Mouse (Mus musculus): ENCODE data around the gene Tmem50a. TPM values are rescaled to one million over a fixed set of nuclear protein-coding genes. Genes with fewer than 3 reads are reported as not detected.

The Tmem50a gene
- total and polyA plus RNA-seq, 2 experiments from 2014 or later: 206 to 262 TPM

DNA sequence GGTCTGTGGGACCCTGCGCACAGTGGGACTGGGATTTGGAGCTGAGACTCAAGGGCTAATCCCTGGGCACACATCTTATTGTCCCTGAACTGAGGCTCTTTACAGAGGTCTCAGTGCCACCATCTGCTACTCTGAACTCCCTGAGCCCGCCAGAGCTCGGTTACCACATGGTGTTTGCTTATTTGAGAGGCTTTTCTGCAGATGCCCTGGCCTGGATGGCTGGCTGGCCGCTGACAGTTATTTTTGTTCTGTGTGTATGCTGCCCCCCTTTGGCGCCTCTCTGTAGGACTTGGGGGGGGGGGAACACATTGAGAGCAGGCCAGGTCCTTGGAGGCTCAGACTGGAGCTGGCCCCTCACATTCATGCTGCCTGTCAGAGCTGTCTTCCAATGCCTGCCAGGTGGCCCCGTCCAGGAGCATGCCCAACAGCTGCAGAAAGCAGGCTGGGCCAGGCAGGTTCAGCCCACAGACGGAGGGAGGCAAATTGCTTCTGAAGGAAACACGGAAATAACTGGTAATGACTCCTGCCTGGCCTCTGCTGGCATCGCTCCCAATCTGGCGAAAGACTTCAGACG lies 35.8 kb upstream of the Tmem50a start:
- H3K27ac ChIP-seq (ENCODE audit: low read depth, low read length): no peak overlapping the region
- DNase-seq (ENCODE audit: low spot score): peak; percentile 78

GRCm38 (mm10) chr4:134946024-134946744 lies 31.4 kb upstream of the Tmem50a start:
- no peaks in the 10 kb centered on the region for H3K4me1 ChIP-seq (ENCODE audit: insufficient read depth, low read length)
- H3K27me3 ChIP-seq (ENCODE audit: insufficient read depth, low read length): peaks cover 5% of the 10 kb centered on the region; the same call in 1 of the 2 replicates
- WGBS: 16% methylated on average over 17 of the region's 17 CpGs
- H3K4me3 ChIP-seq (ENCODE audit: low read depth, low read length): no peak overlapping the region
- no peaks in the 10 kb centered on the region for H3K36me3 ChIP-seq (ENCODE audit: insufficient read depth, low read length)
- no peak overlapping the region for H3K27ac ChIP-seq (ENCODE audit: low read depth, low read length)
- ATAC-seq (ENCODE audit: low FRiP score) (no peak), DNase-seq (ENCODE audit: low spot score) (peak; percentile 86)
- no peak overlapping the region for H3K9ac ChIP-seq (replicated peaks; ENCODE audit: low read length, poor library complexity, severe bottlenecking)
- H3K9me3 ChIP-seq (ENCODE audit: low read length): no peaks in the 10 kb centered on the region
- H3K4me2 ChIP-seq (ENCODE audit: low read depth, low read length, poor library complexity, severe bottlenecking): peak overlapping the region; percentile 44
- peak; percentile 98 for TF ChIP-seq CTCF (IDR thresholded peaks at IDR 0.05)

More for the DNA sequence above, 35.8 kb upstream of the Tmem50a start:
- peak; percentile 68 for ATAC-seq (ENCODE audit: low FRiP score)
- Histone ChIP-seq H3K9ac (replicated peaks; ENCODE audit: low read length, poor library complexity, severe bottlenecking) (no peak overlapping the region), H3K4me3 (ENCODE audit: low read depth, low read length) (no peak overlapping the region), H3K27me3 (ENCODE audit: insufficient read depth, low read length) (no peaks in the 10 kb centered on the region), H3K4me1 (ENCODE audit: insufficient read depth, low read length) (no peaks in the 10 kb centered on the region), H3K36me3 (ENCODE audit: insufficient read depth, low read length) (no peaks in the 10 kb centered on the region), H3K4me2 (ENCODE audit: low read depth, low read length, poor library complexity, severe bottlenecking) (no peak overlapping the region), H3K9me3 (ENCODE audit: low read length) (no peaks in the 10 kb centered on the region)
- WGBS: 17% methylated on average over 11 of the region's 11 CpGs
- TF ChIP-seq CTCF (IDR thresholded peaks at IDR 0.05): peak; percentile 52

DNA sequence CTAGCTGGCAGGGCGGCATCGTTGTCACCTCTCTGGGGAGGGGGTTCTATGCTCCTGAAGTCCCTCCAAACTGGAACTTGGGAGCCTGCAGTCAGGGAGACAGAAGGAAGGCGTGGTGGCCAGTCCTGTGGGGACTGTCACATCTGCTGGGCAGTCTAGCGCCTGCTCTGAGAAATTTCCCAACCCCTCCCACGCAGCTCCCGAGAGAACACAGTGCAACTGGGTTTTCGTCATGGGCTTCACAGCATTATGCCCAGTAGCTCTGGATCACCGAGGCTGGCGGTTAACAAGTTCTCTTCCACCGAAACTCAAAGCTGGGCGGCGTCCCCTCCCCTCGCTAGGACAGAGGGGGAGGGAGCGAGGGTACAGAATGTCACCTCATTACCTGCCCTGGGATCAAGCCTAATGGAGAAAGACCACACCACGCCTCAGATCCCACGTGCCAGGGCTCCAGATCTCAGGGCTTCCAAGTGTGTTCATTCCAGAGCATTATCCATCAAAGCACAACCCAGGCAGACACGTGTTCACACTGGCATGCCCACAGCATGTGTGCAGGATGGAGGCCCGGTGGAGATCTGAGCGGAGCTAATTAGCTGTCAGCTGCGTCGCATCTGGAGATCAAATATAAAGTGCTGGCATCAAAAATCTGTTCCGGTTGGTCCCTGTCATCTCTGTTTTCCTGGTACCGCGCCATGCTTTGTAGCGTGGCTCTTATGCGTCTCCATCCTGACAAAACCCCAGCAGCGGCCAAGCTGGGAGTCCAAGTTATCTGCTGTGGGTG lies 29.1 kb upstream of the Tmem50a start:
- Histone ChIP-seq H3K27me3 (ENCODE audit: insufficient read depth, low read length) (peaks cover 5% of the 10 kb centered on the region; the same call in 1 of the 2 replicates), H3K36me3 (ENCODE audit: insufficient read depth, low read length) (no peaks in the 10 kb centered on the region), H3K4me3 (ENCODE audit: low read depth, low read length) (no peak overlapping the region), H3K9me3 (ENCODE audit: low read length) (no peaks in the 10 kb centered on the region), H3K4me2 (ENCODE audit: low read depth, low read length, poor library complexity, severe bottlenecking) (no peak overlapping the region), H3K4me1 (ENCODE audit: insufficient read depth, low read length) (no peaks in the 10 kb centered on the region), H3K9ac (replicated peaks; ENCODE audit: low read length, poor library complexity, severe bottlenecking) (no peak overlapping the region), H3K27ac (ENCODE audit: low read depth, low read length) (no peak overlapping the region)
- WGBS: 39% methylated on average over 27 of the region's 27 CpGs
- TF ChIP-seq CTCF (IDR thresholded peaks at IDR 0.05): no peak
- DNase-seq (ENCODE audit: low spot score) (peak; percentile 56), ATAC-seq (ENCODE audit: low FRiP score) (no peak)

GRCm38 (mm10) chr4:134939900-134940299 lies 25.1 kb upstream of the Tmem50a start:
- DNase-seq (ENCODE audit: low spot score) (no peak), ATAC-seq (ENCODE audit: low FRiP score) (no peak)
- no peaks in the 10 kb centered on the region for H3K9me3 ChIP-seq (ENCODE audit: low read length)
- H3K9ac ChIP-seq (replicated peaks; ENCODE audit: low read length, poor library complexity, severe bottlenecking): no peak overlapping the region
- peaks cover 18% of the 10 kb centered on the region for H3K36me3 ChIP-seq (ENCODE audit: insufficient read depth, low read length)
- no peak overlapping the region for H3K4me2 ChIP-seq (ENCODE audit: low read depth, low read length, poor library complexity, severe bottlenecking)
- H3K4me3 ChIP-seq (ENCODE audit: low read depth, low read length): no peak overlapping the region
- peaks cover 5% of the 10 kb centered on the region; the same call in 1 of the 2 replicates for H3K27me3 ChIP-seq (ENCODE audit: insufficient read depth, low read length)
- no peak overlapping the region for H3K27ac ChIP-seq (ENCODE audit: low read depth, low read length)
- TF ChIP-seq CTCF (IDR thresholded peaks at IDR 0.05): no peak
- H3K4me1 ChIP-seq (ENCODE audit: insufficient read depth, low read length): no peaks in the 10 kb centered on the region
- WGBS: 43% methylated on average over 9 of the region's 9 CpGs

DNA sequence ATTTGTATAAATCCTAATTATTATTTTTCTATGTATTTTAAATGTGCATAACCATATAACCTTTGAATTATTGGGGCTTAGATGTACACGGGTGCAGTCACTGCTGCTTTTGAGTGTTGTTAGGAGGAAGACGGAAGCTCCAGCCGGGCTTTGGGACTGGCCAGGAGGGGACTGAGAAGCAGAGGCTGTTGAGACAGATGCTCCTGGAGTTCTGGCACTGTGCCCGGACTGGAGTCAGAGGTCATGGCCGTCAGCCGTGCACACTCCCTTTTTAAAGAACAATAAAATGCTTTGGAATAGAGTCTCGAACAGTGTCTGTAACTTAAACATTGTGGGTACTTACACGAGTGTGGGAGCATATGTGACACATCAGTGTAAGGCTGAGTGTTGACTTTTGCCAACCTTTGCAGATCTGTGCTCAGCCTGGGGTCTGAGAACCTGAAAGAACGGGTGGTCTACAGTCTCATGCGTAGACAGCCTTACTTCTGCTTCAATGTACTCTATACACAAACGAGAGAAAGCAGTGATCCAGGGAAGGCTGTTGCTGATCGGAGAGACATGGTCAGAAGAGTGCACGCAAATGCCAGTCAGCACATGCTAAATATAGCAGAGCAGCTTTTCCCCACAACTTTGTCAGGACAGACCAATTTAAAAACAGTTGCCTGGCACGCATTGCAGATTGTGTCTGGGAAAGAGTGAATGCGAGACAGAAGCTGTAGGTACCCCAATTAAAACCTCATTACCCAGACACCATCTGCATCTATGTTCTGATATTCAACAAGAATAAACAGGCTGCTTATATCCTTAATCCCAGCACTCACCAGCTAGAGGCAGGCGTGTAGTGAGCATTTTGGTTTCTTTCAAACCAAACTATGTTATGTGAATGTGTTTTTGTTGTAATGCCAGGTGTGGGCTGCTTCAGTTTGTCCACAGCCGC lies 22.7 kb upstream of the Tmem50a start:
- peaks cover 37% of the 10 kb centered on the region for H3K36me3 ChIP-seq (ENCODE audit: insufficient read depth, low read length)

More for the DNA sequence above, 22.7 kb upstream of the Tmem50a start:
- Histone ChIP-seq H3K4me3 (ENCODE audit: low read depth, low read length) (no peak overlapping the region), H3K4me1 (ENCODE audit: insufficient read depth, low read length) (no peaks in the 10 kb centered on the region), H3K9ac (replicated peaks; ENCODE audit: low read length, poor library complexity, severe bottlenecking) (no peak overlapping the region), H3K4me2 (ENCODE audit: low read depth, low read length, poor library complexity, severe bottlenecking) (no peak overlapping the region), H3K9me3 (ENCODE audit: low read length) (no peaks in the 10 kb centered on the region), H3K27me3 (ENCODE audit: insufficient read depth, low read length) (0 out of 2 replicates have a peak, but pooled peaks cover 2% of the 10 kb centered on the region), H3K27ac (ENCODE audit: low read depth, low read length) (no peak overlapping the region)
- 63% methylated on average over 17 of the region's 17 CpGs for WGBS
- ATAC-seq (ENCODE audit: low FRiP score) (no peak), DNase-seq (ENCODE audit: low spot score) (no peak)
- TF ChIP-seq CTCF (IDR thresholded peaks at IDR 0.05): no peak
